Mouse (Mus musculus) myocyte (in vitro differentiated cells): ENCODE measurements around the gene Gpc6.

Source experiments
- CEBPB ChIP-seq: IDR thresholded peaks from 2 replicates; pipeline ENCODE4 v1.6.1; 2011; ENCODE audit warnings: mild to moderate bottlenecking, moderate library complexity; ENCODE audit not compliant: poor library complexity, insufficient read depth, severe bottlenecking
- E2F4 ChIP-seq: IDR thresholded peaks from one replicate; pipeline ENCODE4 v1.6.1; 2011; ENCODE audit warnings: mild to moderate bottlenecking, control low read depth, moderate library complexity; ENCODE audit not compliant: insufficient read depth
- MAX ChIP-seq: IDR thresholded peaks from one replicate; pipeline ENCODE4 v1.6.1; 2011; ENCODE audit warnings: low read depth, mild to moderate bottlenecking, control low read depth
- MYOD1 ChIP-seq, 3 experiments: IDR thresholded peaks; one replicate each; pipeline ENCODE4 v1.6.1; 2011; ENCODE audit warnings: control low read depth in 2 of 3, low read depth in 2 of 3, mild to moderate bottlenecking in 2 of 3, moderate library complexity in 1 of 3; ENCODE audit not compliant: insufficient read length in 2 of 3, control insufficient read depth in 1 of 3
- MYOG ChIP-seq, 3 experiments: IDR thresholded peaks; one replicate each; pipeline ENCODE4 v1.6.1; 2011; ENCODE audit warnings: control low read depth in 2 of 3, low read depth in 2 of 3, mild to moderate bottlenecking in 2 of 3; ENCODE audit not compliant: insufficient read length in 2 of 3, control insufficient read depth in 1 of 3, insufficient read depth in 1 of 3
- POLR2A ChIP-seq: IDR thresholded peaks from one replicate; pipeline ENCODE4 v1.6.1; 2011; ENCODE audit warnings: low read depth, mild to moderate bottlenecking, control low read depth, moderate library complexity; ENCODE audit not compliant: insufficient read length
- POLR2AphosphoS2 ChIP-seq: IDR thresholded peaks from one replicate; pipeline ENCODE4 v1.6.1; 2011; ENCODE audit warnings: low read depth, control low read depth; ENCODE audit not compliant: insufficient read length
- REST ChIP-seq: IDR thresholded peaks from one replicate; pipeline ENCODE4 v1.6.1; 2011; ENCODE audit warnings: mild to moderate bottlenecking, control low read depth, moderate library complexity; ENCODE audit not compliant: insufficient read depth, insufficient read length
- SRF ChIP-seq: IDR thresholded peaks from one replicate; pipeline ENCODE4 v1.6.1; 2011; ENCODE audit warnings: low read depth; ENCODE audit not compliant: control insufficient read depth, insufficient read length
- TCF12 ChIP-seq: IDR thresholded peaks from one replicate; pipeline ENCODE4 v1.6.1; 2011; ENCODE audit warnings: mild to moderate bottlenecking, control low read depth; ENCODE audit not compliant: poor library complexity, insufficient read depth, severe bottlenecking
- TCF3 ChIP-seq: IDR thresholded peaks from one replicate; pipeline ENCODE4 v1.6.1; 2011; ENCODE audit warnings: low read depth, control low read depth; ENCODE audit not compliant: insufficient read length
- USF1 ChIP-seq: IDR thresholded peaks from one replicate; pipeline ENCODE4 v1.6.1; 2011; ENCODE audit warnings: low read depth, mild to moderate bottlenecking, control low read depth, moderate library complexity

- TF ChIP-seq POLR2A: no peak
- no peak for TF ChIP-seq E2F4
- no peak for TF ChIP-seq CEBPB
- TF ChIP-seq USF1: no peak
- no peak for TF ChIP-seq MYOD1 (IDR thresholded peaks at IDR 0.05; ENCODE audit: control insufficient read depth in 1 of 3, insufficient read length in 2 of 3, low read depth in 2 of 3)
- TF ChIP-seq REST: no peak
- no peak for TF ChIP-seq MYOG (IDR thresholded peaks at IDR 0.05; ENCODE audit: control insufficient read depth in 1 of 3, insufficient read depth in 1 of 3, insufficient read length in 2 of 3, low read depth in 2 of 3)
- TF ChIP-seq TCF3: no peak
- TF ChIP-seq MAX: no peak
- TF ChIP-seq POLR2AphosphoS2: no peak
- no peak for TF ChIP-seq TCF12
- TF ChIP-seq SRF: no peak
Observed at GRCm38 (mm10) chr14:117800399-117800798, 875.3 kb downstream of the Gpc6 start.
